Mouse (Mus musculus) cortical plate, adult 2 months (tissue): ENCODE measurements at regions not wholly inside any gene's neighbourhood (a gene's known extent, or its start where the extent isn't known, plus 50 kb on each side); places are given as distances from the start of the nearest gene placed in this dataset.

Experiments
- CTCF ChIP-seq: fragments of 200-500 bp; IDR thresholded peaks from 2 replicates; pipeline ENCODE4 v1.5.1; 2011; ENCODE audit warnings: mild to moderate bottlenecking, control low read depth, low read length; ENCODE audit not compliant: insufficient read depth; ENCODE audit errors: extremely low read depth
- POLR2A ChIP-seq: fragments of 200-500 bp; IDR thresholded peaks from 2 replicates; pipeline ENCODE4 v1.6.1; 2011; ENCODE audit warnings: mild to moderate bottlenecking, low read length, control low read depth; ENCODE audit not compliant: insufficient read depth; ENCODE audit errors: extremely low read depth

GRCm38 (mm10) chr3:31573849-31574248 lies 263.7 kb upstream of the Slc7a14 start:
- TF ChIP-seq CTCF (no peak), POLR2A (no peak)
